Mouse (Mus musculus) hindbrain, embryonic 12.5 days (tissue): ENCODE data around the gene Dennd2c. TPM values are rescaled to one million over a fixed set of nuclear protein-coding genes. Genes with fewer than 3 reads are reported as not detected.

Source experiments
- ATAC-seq: fragments of 200-750 bp; cut with Nextera tagmentation; 2 replicates; pipeline ENCODE4 v1.8.0; 2017; ENCODE audit warnings: moderate TSS enrichment; ENCODE audit not compliant: low FRiP score
- H3K27ac ChIP-seq: fragments of 300-500 bp; sonication (generic); 2 replicates; pipeline ENCODE4 v1.5.1; 2016; ENCODE audit warnings: mild to moderate bottlenecking
- H3K27me3 ChIP-seq: fragments of 300-500 bp; sonication (generic); 2 replicates; pipeline ENCODE4 v1.6.1; 2016; ENCODE audit warnings: mild to moderate bottlenecking
- H3K36me3 ChIP-seq: fragments of 300-500 bp; sonication (generic); 2 replicates; pipeline ENCODE4 v1.6.1; 2016; ENCODE audit warnings: mild to moderate bottlenecking
- H3K4me1 ChIP-seq: fragments of 300-500 bp; sonication (generic); 2 replicates; pipeline ENCODE4 v1.6.1; 2016
- H3K4me2 ChIP-seq: fragments of 300-500 bp; sonication (generic); replicated peaks from 2 replicates; pipeline ENCODE4 v1.6.1; 2016; ENCODE audit warnings: mild to moderate bottlenecking
- H3K4me3 ChIP-seq: fragments of 300-500 bp; sonication (generic); 2 replicates; pipeline ENCODE4 v1.5.1; 2016; ENCODE audit warnings: mild to moderate bottlenecking
- H3K9ac ChIP-seq: fragments of 300-500 bp; sonication (generic); 2 replicates; pipeline ENCODE4 v1.6.1; 2016; ENCODE audit warnings: mild to moderate bottlenecking, moderate library complexity
- H3K9me3 ChIP-seq: fragments of 300-500 bp; sonication (generic); replicated peaks from 2 replicates; pipeline ENCODE4 v1.6.1; 2016; ENCODE audit warnings: mild to moderate bottlenecking
- WGBS: fragments of 180-500 bp; shearing (Covaris S2); methylation state at CpG from one replicate; pipeline ENCODE4 v1.1.7; 2016; 5-methylcytosine and 5-hydroxymethylcytosine counted together
- polyA plus RNA-seq: library from polyadenylated mRNA; unstranded; fragments of >200 nt; fragmentation: Nextera tagmentation; extraction: Ambion mirVana; gene quantifications from 2 replicates; pipeline ENCODE4 v1.2.1, GENCODE M21; 2016

The Dennd2c gene
- polyA plus RNA-seq, 1 experiment from 2014 or later = 3.6 TPM

DNA sequence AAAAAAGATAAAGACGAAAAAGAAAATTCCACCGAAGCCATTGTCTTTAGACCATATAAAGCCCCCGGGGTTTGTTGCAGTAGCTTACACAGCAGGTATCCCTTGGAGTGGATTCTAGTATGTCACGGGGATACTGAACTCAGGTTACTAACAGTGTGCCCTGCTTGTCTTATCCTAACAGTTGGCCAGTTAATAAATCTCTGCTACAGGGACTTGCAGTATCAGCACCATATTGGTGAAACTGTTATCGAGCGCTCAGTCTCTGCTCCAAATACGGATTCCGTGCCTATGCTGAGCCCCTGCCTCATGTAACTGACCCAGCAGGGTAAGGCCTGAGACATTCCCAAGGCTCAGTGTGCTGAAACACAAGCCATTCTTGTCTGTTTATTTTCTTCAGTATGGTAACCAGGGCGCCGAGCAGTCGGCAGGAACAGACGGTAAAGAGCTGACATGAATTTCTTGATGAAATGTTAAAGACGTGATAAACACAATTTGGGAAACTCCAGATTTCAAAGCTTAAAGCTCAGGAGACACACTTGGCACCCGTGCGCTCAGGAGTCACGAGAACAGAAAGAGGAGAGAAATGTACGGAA, 20.4 kb upstream of the Dennd2c start:
- 82% methylated on average over 17 of the region's 17 CpGs for WGBS
- Histone ChIP-seq H3K4me3 (no peak overlapping the region), H3K27ac (no peak overlapping the region), H3K4me1 (no peaks in the 10 kb centered on the region), H3K27me3 (no peaks in the 10 kb centered on the region), H3K36me3 (no peaks in the 10 kb centered on the region), H3K9me3 (no peaks in the 10 kb centered on the region), H3K4me2 (no peak overlapping the region), H3K9ac (no peak overlapping the region)
- ATAC-seq = no peak

DNA sequence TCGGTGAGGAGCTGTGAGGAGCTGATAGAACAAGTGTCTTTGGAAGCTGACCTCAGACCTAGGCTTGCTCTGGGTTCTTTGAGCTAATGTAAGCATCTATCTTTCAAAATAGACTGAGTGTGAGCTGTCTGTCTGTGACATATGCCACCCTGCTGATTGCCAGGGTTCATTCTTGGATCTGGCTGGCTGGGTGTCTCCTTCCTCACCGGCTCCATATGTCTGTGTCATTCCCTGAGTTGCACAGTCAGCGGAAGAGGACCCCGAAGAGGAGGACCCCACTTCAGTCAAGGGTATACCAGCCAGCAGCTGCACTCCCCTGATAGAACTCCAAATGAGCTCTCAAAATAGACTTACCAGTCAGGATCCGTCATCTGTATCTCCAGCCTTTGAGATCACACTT, 19.6 kb upstream of the Dennd2c start:
- Histone ChIP-seq H3K27me3 (no peaks in the 10 kb centered on the region), H3K4me3 (no peak overlapping the region), H3K4me2 (no peak overlapping the region), H3K27ac (no peak overlapping the region), H3K4me1 (no peaks in the 10 kb centered on the region), H3K36me3 (no peaks in the 10 kb centered on the region), H3K9ac (no peak overlapping the region), H3K9me3 (no peaks in the 10 kb centered on the region)
- 89% methylated on average over 5 of the region's 5 CpGs for WGBS
- no peak for ATAC-seq

DNA sequence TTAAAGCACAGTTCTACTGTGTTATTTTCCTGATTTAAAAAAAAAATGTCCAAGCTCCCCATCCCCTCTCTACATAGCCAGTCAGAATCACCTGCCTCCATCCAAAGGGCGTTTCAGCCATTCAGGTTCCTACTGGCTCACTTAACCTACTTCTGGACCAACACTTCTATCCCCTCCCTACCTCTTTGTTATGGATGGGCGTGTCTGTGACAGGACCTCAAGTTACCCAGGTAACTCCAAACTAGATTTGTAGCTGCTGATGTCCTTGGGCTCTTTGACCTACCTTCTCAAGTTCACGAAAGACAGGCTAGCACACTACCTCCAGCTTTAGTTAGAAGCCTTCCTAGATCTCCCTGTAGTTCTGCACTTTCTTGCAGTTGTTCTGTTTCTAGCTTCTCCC, 16.4 kb upstream of the Dennd2c start:
- no peaks in the 10 kb centered on the region for H3K4me1 ChIP-seq
- H3K27ac ChIP-seq = no peak overlapping the region
- 79% methylated on average over 3 of the region's 3 CpGs for WGBS

GRCm38 (mm10) chr3:103091753-103092152, 10.7 kb upstream of the Dennd2c start:
- H3K4me3 ChIP-seq = no peak overlapping the region
- no peak for ATAC-seq
- 94% methylated on average over 2 of the region's 2 CpGs for WGBS
- H3K4me1 ChIP-seq = no peaks in the 10 kb centered on the region
- H3K4me2 ChIP-seq = no peak overlapping the region
- no peak overlapping the region for H3K9ac ChIP-seq
- no peaks in the 10 kb centered on the region for H3K36me3 ChIP-seq
- no peak overlapping the region for H3K27ac ChIP-seq
- no peaks in the 10 kb centered on the region for H3K27me3 ChIP-seq
- no peaks in the 10 kb centered on the region for H3K9me3 ChIP-seq

More for the DNA sequence above, 16.4 kb upstream of the Dennd2c start:
- Histone ChIP-seq H3K4me3 (no peak overlapping the region), H3K27me3 (no peaks in the 10 kb centered on the region), H3K4me2 (no peak overlapping the region), H3K9ac (no peak overlapping the region), H3K9me3 (no peaks in the 10 kb centered on the region), H3K36me3 (no peaks in the 10 kb centered on the region)
- ATAC-seq = no peak

DNA sequence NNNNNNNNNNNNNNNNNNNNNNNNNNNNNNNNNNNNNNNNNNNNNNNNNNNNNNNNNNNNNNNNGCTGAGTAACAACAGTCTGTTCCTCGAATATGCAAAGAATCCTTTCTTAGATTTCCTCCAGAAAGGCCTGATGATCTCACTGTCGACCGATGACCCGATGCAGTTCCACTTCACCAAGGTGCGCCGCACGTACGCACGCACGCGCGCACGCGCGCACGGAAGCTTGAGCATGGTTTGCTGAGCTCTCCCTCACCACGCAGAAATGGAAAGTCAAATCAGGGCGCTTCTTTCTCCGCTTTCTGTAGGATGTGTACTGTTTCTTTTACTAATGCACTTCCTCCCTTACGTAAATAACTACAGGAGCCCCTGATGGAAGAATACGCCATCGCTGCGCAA, 3.7 kb upstream of the Dennd2c start:
- Histone ChIP-seq H3K27ac (no peak overlapping the region), H3K27me3 (peaks cover 22% of the 10 kb centered on the region), H3K9me3 (no peaks in the 10 kb centered on the region), H3K4me3 (no peak overlapping the region), H3K36me3 (no peaks in the 10 kb centered on the region), H3K4me2 (no peak overlapping the region), H3K4me1 (peaks cover 13% of the 10 kb centered on the region), H3K9ac (no peak overlapping the region)
- 71% methylated on average over 23 of the region's 23 CpGs for WGBS
- ATAC-seq = no peak

DNA sequence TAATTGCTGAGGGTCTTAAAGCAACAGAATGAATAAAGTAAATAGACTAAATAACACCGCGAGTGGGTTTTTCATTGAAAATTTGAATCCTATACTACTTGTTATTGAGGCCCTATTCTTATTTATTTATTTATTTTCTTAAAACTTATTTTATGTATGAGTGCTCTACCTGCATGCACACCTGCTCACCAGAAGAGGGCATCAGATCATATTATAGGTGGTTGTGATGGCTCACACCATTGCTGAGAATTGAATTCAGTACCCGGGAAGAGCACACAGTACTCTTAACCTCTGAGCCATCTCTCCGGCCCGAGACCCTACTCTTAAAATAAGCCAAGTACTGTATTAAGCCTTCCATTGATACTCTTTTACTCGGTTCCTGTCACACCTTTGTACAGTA, 2.7 kb upstream of the Dennd2c start:
- peaks cover 33% of the 10 kb centered on the region for H3K27me3 ChIP-seq
- H3K27ac ChIP-seq = no peak overlapping the region
- no peak overlapping the region for H3K4me3 ChIP-seq
- WGBS = 83% methylated on average over 6 of the region's 6 CpGs
- peaks cover 13% of the 10 kb centered on the region for H3K4me1 ChIP-seq
- no peaks in the 10 kb centered on the region for H3K36me3 ChIP-seq
- no peak overlapping the region for H3K4me2 ChIP-seq
- no peaks in the 10 kb centered on the region for H3K9me3 ChIP-seq
- no peak overlapping the region for H3K9ac ChIP-seq
- ATAC-seq = no peak

- no peak overlapping the region for H3K4me2 ChIP-seq
- no peak overlapping the region for H3K9ac ChIP-seq
- peaks cover 36% of the 10 kb centered on the region for H3K27me3 ChIP-seq
- WGBS = 56% methylated on average over 2 of the region's 2 CpGs
- peaks cover 13% of the 10 kb centered on the region for H3K4me1 ChIP-seq
- no peaks in the 10 kb centered on the region for H3K9me3 ChIP-seq
- no peak overlapping the region for H3K4me3 ChIP-seq
- H3K36me3 ChIP-seq = no peaks in the 10 kb centered on the region
- ATAC-seq = no peak
- no peak overlapping the region for H3K27ac ChIP-seq
These were observed 1.7 kb upstream of the Dennd2c start for GRCm38 (mm10) chr3:103100735-103101134.

GRCm38 (mm10) chr3:103101194-103101593, 1.2 kb upstream of the Dennd2c start:
- no peaks in the 10 kb centered on the region for H3K9me3 ChIP-seq
- peaks cover 13% of the 10 kb centered on the region for H3K4me1 ChIP-seq
- WGBS = 71% methylated on average over 5 of the region's 5 CpGs
- no peak overlapping the region for H3K27ac ChIP-seq
- peaks cover 36% of the 10 kb centered on the region for H3K27me3 ChIP-seq
- ATAC-seq = no peak
- H3K4me2 ChIP-seq = no peak overlapping the region
- no peak overlapping the region for H3K4me3 ChIP-seq
- no peaks in the 10 kb centered on the region for H3K36me3 ChIP-seq
- H3K9ac ChIP-seq = no peak overlapping the region

- Histone ChIP-seq H3K9me3 (no peaks in the 10 kb centered on the region), H3K4me2 (peak overlapping the region; percentile 93), H3K36me3 (no peaks in the 10 kb centered on the region), H3K27me3 (peaks cover 36% of the 10 kb centered on the region), H3K9ac (peak overlapping the region; percentile 63; the same call in 1 of the 2 replicates), H3K4me3 (peak overlapping the region; percentile 66), H3K27ac (no peak overlapping the region), H3K4me1 (peaks cover 13% of the 10 kb centered on the region)
- ATAC-seq = peak; percentile 30
- WGBS = 4% methylated on average over 14 of the region's 14 CpGs
These were observed 495 bp upstream of the Dennd2c start for GRCm38 (mm10) chr3:103101909-103102308.

- 86% methylated on average over 7 of the region's 7 CpGs for WGBS
These were observed 5.3 kb downstream of the Dennd2c start for GRCm38 (mm10) chr3:103107565-103108240.

DNA sequence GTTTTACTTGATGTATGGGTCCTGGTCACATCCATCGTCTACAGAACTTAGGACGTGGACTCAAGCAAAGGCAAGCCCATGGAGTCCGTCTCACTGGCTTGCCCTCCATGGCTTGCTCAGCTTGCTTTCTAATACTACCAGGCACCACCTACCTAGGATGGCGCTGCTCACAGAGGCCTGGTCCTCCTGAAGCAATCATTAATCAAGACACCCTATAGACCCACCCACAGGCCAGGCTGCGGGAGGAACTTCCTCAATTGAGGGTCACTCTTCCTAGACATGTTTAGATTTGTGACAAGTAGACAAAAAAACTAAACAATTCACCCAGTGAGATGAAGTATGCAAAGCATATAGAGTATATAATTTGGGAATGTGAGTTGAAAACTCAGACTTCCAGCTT, 9.8 kb downstream of the Dennd2c start:
- Histone ChIP-seq H3K4me1 (no peaks in the 10 kb centered on the region), H3K27me3 (peaks cover 4% of the 10 kb centered on the region; the same call in 1 of the 2 replicates), H3K36me3 (no peaks in the 10 kb centered on the region), H3K4me2 (no peak overlapping the region), H3K4me3 (no peak overlapping the region), H3K9me3 (no peaks in the 10 kb centered on the region), H3K27ac (no peak overlapping the region), H3K9ac (no peak overlapping the region)
- no peak for ATAC-seq
- whole genome bisulfite sequencing = 74% methylated on average over 5 of the region's 5 CpGs

More at GRCm38 (mm10) chr3:103107565-103108240, 5.3 kb downstream of the Dennd2c start:
- Histone ChIP-seq H3K27ac (no peak overlapping the region), H3K27me3 (peaks cover 22% of the 10 kb centered on the region), H3K36me3 (no peaks in the 10 kb centered on the region), H3K4me1 (peaks cover 6% of the 10 kb centered on the region), H3K4me2 (no peak overlapping the region), H3K9me3 (no peaks in the 10 kb centered on the region), H3K4me3 (no peak overlapping the region), H3K9ac (no peak overlapping the region)
- no peak for ATAC-seq

GRCm38 (mm10) chr3:103123636-103124035, 21.2 kb downstream of the Dennd2c start:
- ATAC-seq = no peak
- Histone ChIP-seq H3K27me3 (no peaks in the 10 kb centered on the region), H3K4me2 (no peak overlapping the region), H3K4me3 (no peak overlapping the region), H3K9me3 (no peaks in the 10 kb centered on the region), H3K27ac (no peak overlapping the region), H3K4me1 (peaks cover 8% of the 10 kb centered on the region), H3K36me3 (no peaks in the 10 kb centered on the region), H3K9ac (no peak overlapping the region)
- 80% methylated on average over 3 of the region's 3 CpGs for WGBS

GRCm38 (mm10) chr3:103126138-103126537, 23.7 kb downstream of the Dennd2c start:
- Histone ChIP-seq H3K36me3 (no peaks in the 10 kb centered on the region), H3K4me2 (no peak overlapping the region), H3K4me1 (peaks cover 14% of the 10 kb centered on the region), H3K27ac (no peak overlapping the region), H3K9ac (no peak overlapping the region), H3K4me3 (no peak overlapping the region), H3K27me3 (no peaks in the 10 kb centered on the region), H3K9me3 (no peaks in the 10 kb centered on the region)
- ATAC-seq = no peak
- 85% methylated on average over 3 of the region's 3 CpGs for WGBS
